ENCODE assay signal across 25 mouse cellular contexts in genomic region chr1:97654397-97654975, GRCm38 (mm10). TPM values are rescaled to one million over a fixed set of nuclear protein-coding genes. Genes with fewer than 3 reads are reported as not detected.
DNase-seq lines count a peak whose midpoint lies in the region; ATAC-seq and TF ChIP-seq lines count a peak whose summit lies in the region.
"Had no signal": no experiment of that assay in that cellular context is flagged by ENCODE, and none has a peak within 500 bp of the region (broad histone marks: within the 10 kb centered on the region; RNA-seq: fewer than 3 reads in every experiment).

No protein-coding gene starts in this region.

- no peak for ATAC-seq in liver, embryonic 12.5 days
- ATAC-seq: activated CD4-positive, CD25-positive, alpha-beta regulatory T cell, adult 4 months; CD4-positive, CD25-positive, alpha-beta regulatory T cell, adult 4 months; forebrain, embryonic 14.5 days; hindbrain, embryonic 16.5 days had no signal

- peak overlapping the region; percentile 97; the same call in 1 of the 2 replicates for H3K27ac ChIP-seq in gastrocnemius, adult 2 months
- no peak overlapping the region for H3K27ac ChIP-seq in liver, adult 2 months (replicated peaks; ENCODE audit: insufficient read depth, low read depth, low read length)
- no peak overlapping the region for H3K27ac ChIP-seq in liver, embryonic 12.5 days
- H3K27ac ChIP-seq: embryonic facial prominence, embryonic 12.5 days; embryonic facial prominence, embryonic 15.5 days; hindbrain, embryonic 10.5 days; hindbrain, embryonic 13.5 days had no signal

- no peak for DNase-seq in gastrocnemius, adult 2 months
- DNase-seq in gastrocnemius, adult 18-20 months (ENCODE audit: low spot score): no peak
- DNase-seq in liver, adult 2 months (ENCODE audit: extremely low read depth, low read depth, low spot score): peak; percentile 59
- DNase-seq in Muller cell, postnatal 12 days (ENCODE audit: inconsistent ontology term): peak; percentile 43
- peak; percentile 25 for DNase-seq in brain, embryonic 14.5 days (ENCODE audit: low read depth)
- no peak for DNase-seq in cerebellum, adult 18-20 months
- no peak for DNase-seq in heart, postnatal 10 days
- DNase-seq: adrenal gland, adult 8-10 months; adrenal gland, postnatal 25 days; cerebellum, adult 2 months; cerebellum, adult 9-11 months; cerebellum, postnatal 25 days; gastrocnemius, postnatal 14 days; heart, adult 11 months; heart, postnatal 36 days had no signal

- H3K9ac ChIP-seq in liver, adult 2 months (ENCODE audit: low read depth, low read length): no peak overlapping the region
- H3K9ac ChIP-seq in liver, embryonic 12.5 days: no peak overlapping the region
- H3K9ac ChIP-seq: embryonic facial prominence, embryonic 12.5 days; embryonic facial prominence, embryonic 15.5 days; hindbrain, embryonic 13.5 days had no signal

- no peaks in the 10 kb centered on the region for H3K27me3 ChIP-seq in liver, adult 2 months (ENCODE audit: control insufficient read depth, insufficient read depth, low read length)
- H3K27me3 ChIP-seq in liver, embryonic 12.5 days (replicated peaks): no peaks in the 10 kb centered on the region
- H3K27me3 ChIP-seq: embryonic facial prominence, embryonic 12.5 days; embryonic facial prominence, embryonic 15.5 days; hindbrain, embryonic 13.5 days had no signal

- intact Hi-C loops in gastrocnemius, adult 2 months (cut with DNase I): loop anchor here (10.0 kb wide), 1 partner anchor 440 kb away; the partner anchor contains the start of gene Pam
- intact Hi-C loops in heart, postnatal 10 days (cut with DNase I): no loop called here

- TF ChIP-seq POLR2A in liver, adult 2 months (IDR thresholded peaks at IDR 0.05; ENCODE audit: extremely low read depth, insufficient read depth, low read length): no peak
- no peak for TF ChIP-seq POLR2A in brain, embryonic 14.5 days (IDR thresholded peaks at IDR 0.05; ENCODE audit: borderline replicate concordance, extremely low read depth, insufficient read depth, insufficient read length, poor library complexity, severe bottlenecking)

- no peak overlapping the region for H3K4me3 ChIP-seq in gastrocnemius, adult 2 months
- H3K4me3 ChIP-seq in liver, adult 2 months (ENCODE audit: insufficient read depth, low read depth, low read length): no peak overlapping the region
- no peak overlapping the region for H3K4me3 ChIP-seq in liver, embryonic 12.5 days
- H3K4me3 ChIP-seq: embryonic facial prominence, embryonic 12.5 days; embryonic facial prominence, embryonic 15.5 days; hindbrain, embryonic 10.5 days; hindbrain, embryonic 13.5 days had no signal

- no peak overlapping the region for H3K4me2 ChIP-seq in liver, embryonic 12.5 days
- H3K4me2 ChIP-seq: embryonic facial prominence, embryonic 12.5 days; embryonic facial prominence, embryonic 15.5 days; heart, embryonic 11.5 days; hindbrain, embryonic 13.5 days had no signal

- no peaks in the 10 kb centered on the region; the same call in 1 of the 2 replicates for H3K36me3 ChIP-seq in liver, adult 2 months (ENCODE audit: control insufficient read depth, insufficient read depth, low read length)
- peaks cover 60% of the 10 kb centered on the region for H3K36me3 ChIP-seq in liver, embryonic 12.5 days
- H3K36me3 ChIP-seq: embryonic facial prominence, embryonic 12.5 days; embryonic facial prominence, embryonic 15.5 days; hindbrain, embryonic 13.5 days had no signal

- H3K9me3 ChIP-seq in liver, embryonic 12.5 days (replicated peaks): no peaks in the 10 kb centered on the region
- H3K9me3 ChIP-seq: embryonic facial prominence, embryonic 12.5 days; embryonic facial prominence, embryonic 15.5 days; hindbrain, embryonic 10.5 days; hindbrain, embryonic 13.5 days had no signal

- WGBS in liver, adult 2 months: 68% methylated on average over 6 of the region's 6 CpGs
- 85% methylated on average over 6 of the region's 6 CpGs for whole genome bisulfite sequencing in liver, embryonic 12.5 days (ENCODE audit: insufficient replicate concordance)

- H3K4me1 ChIP-seq in liver, adult 2 months (ENCODE audit: control insufficient read depth, insufficient read depth, low read length): peaks cover 11% of the 10 kb centered on the region
- H3K4me1 ChIP-seq in liver, embryonic 12.5 days: peaks cover 93% of the 10 kb centered on the region

- no peak for TF ChIP-seq CTCF in gastrocnemius, adult 2 months (IDR thresholded peaks at IDR 0.05)
- no peak for TF ChIP-seq CTCF in liver, adult 2 months (IDR thresholded peaks at IDR 0.05; ENCODE audit: low read depth, low read length)
- TF ChIP-seq CTCF in brain, embryonic 14.5 days (IDR thresholded peaks at IDR 0.05; ENCODE audit: borderline replicate concordance, extremely low read depth, insufficient read depth, insufficient read length): no peak

- H3K79me2 ChIP-seq in liver, adult 2 months (ENCODE audit: control insufficient read depth, insufficient read depth, low read length): peaks cover 12% of the 10 kb centered on the region; the same call in 1 of the 2 replicates

RNA-seq across cellular contexts. Expression of gene D1Ertd622e, which starts 7.4 kb away (rescaled TPM):
- total RNA-seq in gastrocnemius, adult 2 months (2021): 10 to 100 TPM; 11.5 to 18.3 TPM
- total RNA-seq in gastrocnemius, adult 18-20 months (2021): 10 to 100 TPM; 13.2 to 16.2 TPM
- 14.0 and 17.0 TPM in 2 replicates for total RNA-seq in liver, adult 2 months (2014; rRNA removed)
- 8.6 and 9.2 TPM in 2 replicates for polyA plus RNA-seq in liver, adult 2 months (2012; rRNA removed)
- polyA plus RNA-seq in liver, embryonic 12.5 days (2016; fragmentation: Nextera tagmentation; extraction: Ambion mirVana): 41.7 and 42.4 TPM in 2 replicates
- 44.4 and 53.5 TPM in 2 replicates for polyA plus RNA-seq in brain, embryonic 14.5 days (2012; rRNA removed)
- 1 to 10 TPM; 6.9 to 7.4 TPM for total RNA-seq in heart, postnatal 10 days (2021)

Comparison
In these comparisons a context has a peak if more than half of its experiments do, and no peak if none do; other contexts are left out.
1. DNase-seq: peak in liver, adult 2 months (single experiment), Muller cell, postnatal 12 days (single experiment) and brain, embryonic 14.5 days (single experiment); none in gastrocnemius, adult 2 months (single experiment), gastrocnemius, adult 18-20 months (single experiment), cerebellum, adult 18-20 months (0 of 2) and heart, postnatal 10 days (0 of 2).